Mouse (Mus musculus): Measurements from ENCODE around the gene Cxcl3. TPM values are rescaled to one million over a fixed set of nuclear protein-coding genes. Genes with fewer than 3 reads are reported as not detected.

The Cxcl3 gene
- polyA plus RNA-seq, 1 experiment from 2014 or later: not detected

DNA sequence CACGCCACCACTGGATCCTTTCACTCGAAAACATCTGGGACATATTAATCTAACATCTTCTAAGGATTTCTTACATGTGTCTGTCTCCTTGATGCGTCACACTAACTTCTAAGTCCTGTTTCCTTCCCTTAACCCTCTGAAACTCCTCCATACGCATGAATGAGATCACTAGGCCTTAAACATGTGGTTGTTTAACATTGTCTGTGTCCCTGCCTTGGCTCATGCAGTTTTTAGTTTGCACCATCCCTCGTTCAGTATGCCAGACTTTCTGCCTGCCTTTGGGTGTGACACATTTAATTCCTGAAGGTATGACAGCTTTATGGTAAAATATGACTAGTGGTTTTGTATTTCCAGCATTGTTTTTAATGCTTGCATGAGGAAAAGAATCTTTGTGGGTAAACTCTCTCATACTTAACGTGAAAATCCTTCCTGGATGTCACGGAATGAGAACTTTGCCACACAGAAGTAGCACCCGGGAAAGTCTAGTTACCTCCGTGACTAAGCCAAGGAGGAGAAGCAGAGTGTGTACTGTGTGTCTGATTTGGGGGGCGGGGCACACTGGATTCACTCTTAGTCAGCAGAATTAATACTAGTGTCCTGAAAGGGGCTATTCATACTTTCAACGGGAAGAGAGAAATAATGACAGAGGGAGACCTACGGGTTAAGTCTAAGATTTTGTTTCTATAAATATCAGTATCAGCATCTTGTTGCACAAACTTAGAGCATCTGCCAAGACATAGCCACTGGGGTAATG, 21.8 kb upstream of the Cxcl3 start:
- in situ Hi-C loops (cut with MboI; ENCODE audit: low pct_unique_long_range_greater_than_20kb): no loop called here
- TF ChIP-seq CTCF (IDR thresholded peaks at IDR 0.05): no peak
- POLR2A ChIA-PET: no interaction called here
- DNase-seq (ENCODE audit: low read depth, low spot score) (no peak), ATAC-seq (no peak)
- no peaks in the 10 kb centered on the region for H3K27me3 ChIP-seq
- CTCF ChIA-PET: no interaction called here

GRCm38 (mm10) chr5:90765821-90766606, 19.9 kb upstream of the Cxcl3 start:
- DNase-seq (ENCODE audit: low read depth, low spot score) (no peak), ATAC-seq (no peak)
- H3K27me3 ChIP-seq: no peaks in the 10 kb centered on the region
- ChIA-PET CTCF (no interaction called here), POLR2A (interaction anchor here (0.7 kb wide), 1 partner anchor 15 kb away, joined by 3 read pairs; no protein-coding TSS in a partner anchor)
- no peak for TF ChIP-seq CTCF (IDR thresholded peaks at IDR 0.05)
- in situ Hi-C loops (cut with MboI; ENCODE audit: low pct_unique_long_range_greater_than_20kb): no loop called here

GRCm38 (mm10) chr5:90768218-90768617, 17.7 kb upstream of the Cxcl3 start, which contains the start of gene Ppbp:
TSS of gene Ppbp (plus strand) at chr5:90768518.
- POLR2A ChIA-PET: interaction anchor here (1.4 kb wide), 1 partner anchor 9 kb away, joined by 3 read pairs; the partner anchor contains the start of gene Cxcl5
- no peak for DNase-seq (ENCODE audit: low read depth, low spot score)
- in situ Hi-C loops (cut with MboI; ENCODE audit: low pct_unique_long_range_greater_than_20kb): no loop called here
- H3K27me3 ChIP-seq: no peaks in the 10 kb centered on the region
- CTCF ChIA-PET: interaction anchor here (0.9 to 1.6 kb wide), 8 partner anchors 9 to 140 kb away, joined by 3 to 7 read pairs (median 4); partner anchors contain the start of gene Cxcl5
- no peak for TF ChIP-seq CTCF (IDR thresholded peaks at IDR 0.05)
- no peak for ATAC-seq

DNA sequence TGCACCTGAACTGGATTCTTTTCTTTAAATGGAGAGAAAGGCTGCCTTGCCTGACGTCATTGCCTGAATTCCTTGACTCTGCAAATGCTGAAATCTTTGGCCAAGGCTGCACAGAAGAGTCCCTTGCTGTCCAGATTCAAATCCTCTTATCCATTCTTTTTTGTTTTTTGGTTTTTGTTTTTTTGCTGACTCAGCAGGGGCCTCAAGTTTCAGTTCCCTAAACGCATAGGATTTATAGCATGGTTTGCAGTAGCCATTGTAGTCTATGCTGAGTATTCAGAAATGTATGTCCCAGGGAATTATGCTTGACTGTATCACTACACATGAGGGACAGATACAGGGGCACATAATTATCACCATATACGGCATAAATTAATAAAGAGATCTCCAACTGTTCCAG, 14.5 kb upstream of the Cxcl3 start:
- DNase-seq (ENCODE audit: low read depth, low spot score): no peak
- CTCF ChIA-PET: no interaction called here
- H3K27me3 ChIP-seq: no peaks in the 10 kb centered on the region
- POLR2A ChIA-PET: no interaction called here
- TF ChIP-seq CTCF (IDR thresholded peaks at IDR 0.05): no peak
- no peak for ATAC-seq
- in situ Hi-C loops (cut with MboI; ENCODE audit: low pct_unique_long_range_greater_than_20kb): no loop called here

- no peaks in the 10 kb centered on the region for H3K27me3 ChIP-seq
- DNase-seq (ENCODE audit: low read depth, low spot score): no peak
- ChIA-PET CTCF (interaction anchor here (1.5 kb wide), 1 partner anchor 13 kb away, joined by 8 read pairs; the partner anchor contains the start of gene Cxcl3), POLR2A (interaction anchor here (1.2 kb wide), 1 partner anchor 13 kb away, joined by 3 read pairs; the partner anchor contains the start of gene Cxcl5)
- in situ Hi-C loops (cut with MboI; ENCODE audit: low pct_unique_long_range_greater_than_20kb): no loop called here
- ATAC-seq: no peak
- TF ChIP-seq CTCF (IDR thresholded peaks at IDR 0.05): no peak
Observed at GRCm38 (mm10) chr5:90771880-90772653, 13.8 kb upstream of the Cxcl3 start, which contains the start of gene Pf4. TSS of gene Pf4 (plus strand) at chr5:90772435.

DNA sequence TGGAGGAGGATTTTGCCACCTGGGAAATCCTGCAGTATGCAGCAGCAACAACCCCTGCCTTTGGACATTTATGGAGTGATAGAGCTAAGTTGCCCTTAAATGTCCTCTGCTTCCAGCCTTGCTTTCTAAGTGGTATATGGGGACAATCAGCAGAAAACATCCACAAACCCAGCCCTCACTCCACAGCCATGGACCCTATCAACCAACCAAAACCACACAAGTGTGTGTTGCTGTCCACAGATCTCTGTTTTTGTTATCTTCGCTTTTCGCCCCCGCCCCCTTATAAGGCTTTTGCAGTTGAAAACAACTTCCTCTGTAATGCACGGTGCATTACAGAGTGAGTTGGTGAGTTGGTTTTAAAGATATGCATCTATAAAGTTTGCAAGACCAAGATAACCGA, 10.3 kb upstream of the Cxcl3 start:
- in situ Hi-C loops (cut with MboI; ENCODE audit: low pct_unique_long_range_greater_than_20kb): no loop called here
- no peak for TF ChIP-seq CTCF (IDR thresholded peaks at IDR 0.05)
- DNase-seq (ENCODE audit: low read depth, low spot score) (no peak), ATAC-seq (no peak)
- H3K27me3 ChIP-seq: no peaks in the 10 kb centered on the region
- POLR2A ChIA-PET: no interaction called here
- CTCF ChIA-PET: no interaction called here

- ATAC-seq (no peak), DNase-seq (ENCODE audit: low read depth, low spot score) (no peak)
- in situ Hi-C loops (cut with MboI; ENCODE audit: low pct_unique_long_range_greater_than_20kb): no loop called here
- POLR2A ChIA-PET: no interaction called here
- no peaks in the 10 kb centered on the region for H3K27me3 ChIP-seq
- TF ChIP-seq CTCF (IDR thresholded peaks at IDR 0.05): no peak
- CTCF ChIA-PET: interaction anchor here (0.9 to 1.5 kb wide), 2 partner anchors 10 to 125 kb away, joined by 3 to 4 read pairs; partner anchors contain the start of gene Ppbp
Observed at GRCm38 (mm10) chr5:90777621-90778020, 8.3 kb upstream of the Cxcl3 start.

DNA sequence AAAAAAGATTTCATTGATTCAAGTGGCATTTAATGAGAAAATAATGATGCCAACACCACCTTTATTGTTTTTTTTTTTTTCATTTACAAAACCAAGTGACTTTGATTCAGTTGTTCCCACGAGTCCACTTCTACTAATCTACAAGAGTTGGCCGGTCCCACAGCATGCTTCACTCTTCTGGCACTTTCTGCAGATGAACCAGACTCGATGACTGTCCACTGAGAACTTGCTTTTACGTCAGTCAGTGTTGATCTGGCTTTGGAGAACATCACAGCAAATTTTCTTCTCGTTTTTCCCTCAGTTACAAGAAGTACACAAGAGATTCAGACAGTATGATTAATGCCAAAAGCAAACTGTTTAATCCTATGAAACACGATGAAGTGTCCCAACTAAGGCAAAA, 7.0 kb upstream of the Cxcl3 start:
- in situ Hi-C loops (cut with MboI; ENCODE audit: low pct_unique_long_range_greater_than_20kb): no loop called here
- DNase-seq (ENCODE audit: low read depth, low spot score) (no peak), ATAC-seq (no peak)
- ChIA-PET CTCF (interaction anchor here (1.1 to 2.0 kb wide), 4 partner anchors 9 to 116 kb away, joined by 3 to 7 read pairs (median 3); partner anchors contain the start of gene Ppbp), POLR2A (no interaction called here)
- no peaks in the 10 kb centered on the region for H3K27me3 ChIP-seq
- TF ChIP-seq CTCF (IDR thresholded peaks at IDR 0.05): no peak

GRCm38 (mm10) chr5:90783697-90784096, 2.2 kb upstream of the Cxcl3 start:
- ChIA-PET POLR2A (no interaction called here), CTCF (interaction anchor here (1.5 to 3.1 kb wide), 2 partner anchors 122 to 125 kb away, joined by 3 to 17 read pairs; no protein-coding TSS in a partner anchor)
- no peaks in the 10 kb centered on the region for H3K27me3 ChIP-seq
- no peak for TF ChIP-seq CTCF (IDR thresholded peaks at IDR 0.05)
- in situ Hi-C loops (cut with MboI; ENCODE audit: low pct_unique_long_range_greater_than_20kb): no loop called here
- ATAC-seq: no peak
- no peak for DNase-seq (ENCODE audit: low read depth, low spot score)

- no peak for DNase-seq (ENCODE audit: low read depth, low spot score)
- H3K27me3 ChIP-seq: no peaks in the 10 kb centered on the region
- ChIA-PET POLR2A (interaction anchor here (1.4 kb wide), 1 partner anchor 18 kb away, joined by 5 read pairs; no protein-coding TSS in a partner anchor), CTCF (interaction anchor here (0.7 to 1.9 kb wide), 8 partner anchors 9 to 130 kb away, joined by 3 to 18 read pairs (median 3); partner anchors contain the start of gene Cxcl5)
- TF ChIP-seq CTCF (IDR thresholded peaks at IDR 0.05): peak; percentile 75
- ATAC-seq: no peak
- in situ Hi-C loops (cut with MboI; ENCODE audit: low pct_unique_long_range_greater_than_20kb): loop anchor here (5.0 kb wide), 1 partner anchor 131 kb away; no protein-coding TSS in a partner anchor
Observed at GRCm38 (mm10) chr5:90788114-90788513, 2.2 kb downstream of the Cxcl3 start.

Measured in Patski (cell line).